Mouse (Mus musculus): ENCODE results near the gene Pfas. TPM values are rescaled to one million over a fixed set of nuclear protein-coding genes. Genes with fewer than 3 reads are reported as not detected.

The Pfas gene
- total RNA-seq, 2 experiments from 2014 or later: 27.5 to 27.8 TPM

DNA sequence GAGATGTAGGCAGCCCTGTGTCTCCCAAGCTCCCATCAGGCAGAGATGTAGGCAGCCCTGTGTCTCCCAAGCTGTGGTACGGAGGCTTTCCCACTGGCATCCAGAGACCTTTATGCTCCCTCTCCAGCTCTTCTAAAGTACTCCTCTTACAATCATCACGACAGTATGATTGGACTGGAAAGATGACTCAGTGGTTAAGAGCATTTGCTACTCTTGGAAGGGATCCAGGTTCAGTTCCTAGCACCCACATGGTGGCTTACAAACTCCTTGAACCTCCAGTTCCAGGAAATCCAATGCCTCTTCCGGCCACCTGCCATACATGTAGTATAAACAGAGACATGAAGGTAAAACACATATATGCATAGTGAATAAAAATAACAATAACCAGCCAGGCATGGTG, 46.7 kb downstream of the Pfas start:
- H3K4me3 ChIP-seq: no peak overlapping the region
- DNase-seq (ENCODE audit: low spot score in 2 of 2): no peak
- no peak for TF ChIP-seq CTCF (conservative IDR thresholded peaks at IDR 0.05)
- no peak overlapping the region for H3K27ac ChIP-seq

- Histone ChIP-seq H3K27ac (no peak overlapping the region), H3K4me3 (no peak overlapping the region)
- no peak for TF ChIP-seq CTCF (conservative IDR thresholded peaks at IDR 0.05)
- no peak for DNase-seq (ENCODE audit: low spot score in 2 of 2)
Observed at GRCm38 (mm10) chr11:68957971-68958370, 50.3 kb downstream of the Pfas start.

DNA sequence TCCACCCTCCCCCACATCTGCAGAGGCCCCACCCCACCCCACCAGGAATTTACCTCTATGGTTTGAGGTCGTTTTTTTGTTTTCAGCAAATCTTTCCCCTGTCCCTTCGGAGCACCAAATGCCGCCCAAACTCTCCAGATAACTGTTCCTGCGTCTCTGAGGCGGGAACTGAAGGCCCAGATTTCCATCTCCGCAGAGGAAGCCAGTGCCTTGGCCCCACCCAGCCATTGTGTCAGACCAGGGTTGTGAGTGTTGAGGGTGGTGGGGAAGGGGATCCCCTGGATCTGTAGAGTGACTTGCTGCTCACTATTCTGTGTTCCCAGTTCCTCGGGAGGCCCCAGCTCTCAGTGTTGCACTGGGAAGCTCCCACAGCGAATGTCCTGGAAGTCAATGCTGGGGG, 51.0 kb downstream of the Pfas start, which contains the start of gene Arhgef15:
Arhgef15 (minus strand) TSS at position 173 of the 400 bp plus-strand sequence.
- DNase-seq (ENCODE audit: low spot score in 2 of 2): no peak
- Histone ChIP-seq H3K4me3 (peak within 1 kb of the TSS; percentile 2), H3K27ac (peak within 1 kb of the TSS; percentile 61)
- no peak for TF ChIP-seq CTCF (conservative IDR thresholded peaks at IDR 0.05)

GRCm38 (mm10) chr11:68956697-68957096, 51.6 kb downstream of the Pfas start:
- no peak for TF ChIP-seq CTCF (conservative IDR thresholded peaks at IDR 0.05)
- DNase-seq (ENCODE audit: low spot score in 2 of 2): no peak
- Histone ChIP-seq H3K4me3 (peak overlapping the region; percentile 2), H3K27ac (peak overlapping the region; percentile 61)

DNA sequence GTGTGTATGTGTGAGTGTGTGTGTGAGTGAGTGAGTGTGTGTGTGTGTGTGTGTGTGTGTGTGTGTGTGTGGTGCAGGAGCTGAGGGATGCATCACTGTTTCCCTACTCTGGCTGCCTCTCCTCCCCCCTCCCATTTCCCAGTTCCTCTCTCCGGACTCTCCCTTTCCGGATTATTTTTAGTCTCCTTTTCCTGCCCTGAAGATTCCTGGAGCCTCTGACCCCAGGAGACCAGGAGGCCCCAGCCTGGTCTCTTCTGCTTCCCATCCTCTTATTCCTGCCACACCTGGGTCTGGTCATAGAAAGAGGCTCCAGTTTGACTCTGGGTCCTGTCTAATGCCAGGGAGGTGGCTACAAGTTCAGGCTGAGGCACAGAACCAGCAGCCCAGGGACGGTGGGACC, 52.2 kb downstream of the Pfas start:
- H3K4me3 ChIP-seq: peak overlapping the region; percentile 2; the same call in 1 of the 2 replicates
- TF ChIP-seq CTCF (conservative IDR thresholded peaks at IDR 0.05): no peak
- peak overlapping the region; percentile 61; the same call in 1 of the 2 replicates for H3K27ac ChIP-seq
- no peak for DNase-seq (ENCODE audit: low spot score in 2 of 2)

DNA sequence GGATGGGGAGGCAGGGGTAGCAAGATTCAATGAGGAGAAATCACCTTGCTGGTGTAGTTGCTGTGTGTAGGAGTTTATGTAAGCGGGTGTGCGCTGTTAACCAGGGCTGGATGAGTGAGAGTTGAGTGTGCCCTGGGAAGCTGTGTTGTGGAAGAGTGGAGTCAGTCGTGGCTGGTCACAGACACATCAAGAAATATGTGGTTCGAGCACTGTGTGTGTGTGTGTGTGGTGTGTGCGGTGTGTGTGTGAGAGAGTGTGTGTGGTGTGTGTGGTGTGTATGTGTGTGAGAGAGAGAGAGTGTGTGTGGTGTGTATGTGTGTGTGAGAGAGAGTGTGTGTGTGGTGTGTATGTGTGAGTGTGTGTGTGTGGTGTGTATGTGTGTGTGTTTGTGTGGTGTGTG, 52.8 kb downstream of the Pfas start:
- no peak for DNase-seq (ENCODE audit: low spot score in 2 of 2)
- TF ChIP-seq CTCF (conservative IDR thresholded peaks at IDR 0.05): no peak
- H3K4me3 ChIP-seq: no peak overlapping the region
- no peak overlapping the region for H3K27ac ChIP-seq

GRCm38 (mm10) chr11:68954408-68954807, 53.9 kb downstream of the Pfas start:
- TF ChIP-seq CTCF (conservative IDR thresholded peaks at IDR 0.05): no peak
- H3K27ac ChIP-seq: no peak overlapping the region

DNA sequence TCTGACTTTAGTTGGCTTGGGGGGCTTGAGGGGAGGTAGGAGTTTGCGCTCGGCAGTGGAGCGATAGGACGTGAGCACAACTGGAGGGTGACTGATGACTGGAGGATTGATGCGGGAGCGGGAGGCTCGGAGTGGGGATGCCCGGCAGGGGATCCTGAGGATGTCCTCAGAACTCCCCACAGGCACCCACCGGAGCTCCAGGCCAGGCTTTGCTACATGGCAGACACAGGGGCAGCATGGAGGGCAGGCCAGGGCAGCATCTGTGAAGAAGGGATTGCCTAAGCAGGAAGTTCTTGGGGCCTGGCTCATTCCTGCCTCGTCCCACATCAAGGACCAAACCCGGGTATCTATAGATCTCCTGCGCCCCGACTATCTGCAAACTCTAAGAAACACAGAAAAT, 54.4 kb downstream of the Pfas start:
- H3K27ac ChIP-seq: no peak overlapping the region
- no peak for TF ChIP-seq CTCF (conservative IDR thresholded peaks at IDR 0.05)
- H3K4me3 ChIP-seq: no peak overlapping the region; the same call in 1 of the 2 replicates
- DNase-seq (ENCODE audit: low spot score in 2 of 2): no peak

More at GRCm38 (mm10) chr11:68954408-68954807, 53.9 kb downstream of the Pfas start:
- DNase-seq (ENCODE audit: low spot score in 2 of 2): no peak
- H3K4me3 ChIP-seq: peak overlapping the region; percentile 47

DNA sequence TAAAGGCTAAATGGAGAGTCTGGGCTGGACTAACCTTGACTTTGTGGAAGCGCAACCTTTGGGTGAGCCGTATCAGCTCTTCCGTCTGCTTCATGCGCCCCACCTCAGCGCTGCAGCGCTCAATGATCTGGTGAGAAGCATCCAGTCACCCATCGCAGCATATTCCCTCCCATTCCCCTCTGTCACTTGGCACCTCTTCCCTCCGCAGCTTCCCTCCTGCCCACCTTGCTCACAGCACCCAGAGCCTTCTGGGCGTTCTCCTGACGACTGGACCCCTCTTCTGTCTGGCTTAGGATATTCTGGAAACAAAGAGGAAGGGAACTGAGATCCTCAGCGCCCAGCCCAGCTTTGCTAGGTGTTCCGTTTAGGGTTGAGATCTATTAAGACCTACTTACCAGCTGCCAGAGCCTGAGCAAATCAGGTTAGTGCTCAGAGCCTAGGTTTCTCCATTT, 60.7 kb downstream of the Pfas start:
- TF ChIP-seq CTCF (conservative IDR thresholded peaks at IDR 0.05): no peak
- H3K27ac ChIP-seq: peak overlapping the region; percentile 37
- peak in 1 of 2 experiments; percentile 46 for DNase-seq (ENCODE audit: low spot score in 2 of 2)
- peak overlapping the region; percentile 43 for H3K4me3 ChIP-seq

- Histone ChIP-seq H3K4me3 (peak overlapping the region; percentile 40; the same call in 1 of the 2 replicates), H3K27ac (peak overlapping the region; percentile 67; the same call in 1 of the 2 replicates)
- DNase-seq (ENCODE audit: low spot score in 2 of 2): no peak
- TF ChIP-seq CTCF (conservative IDR thresholded peaks at IDR 0.05): no peak
Observed at GRCm38 (mm10) chr11:68946806-68947440, 61.3 kb downstream of the Pfas start.

DNA sequence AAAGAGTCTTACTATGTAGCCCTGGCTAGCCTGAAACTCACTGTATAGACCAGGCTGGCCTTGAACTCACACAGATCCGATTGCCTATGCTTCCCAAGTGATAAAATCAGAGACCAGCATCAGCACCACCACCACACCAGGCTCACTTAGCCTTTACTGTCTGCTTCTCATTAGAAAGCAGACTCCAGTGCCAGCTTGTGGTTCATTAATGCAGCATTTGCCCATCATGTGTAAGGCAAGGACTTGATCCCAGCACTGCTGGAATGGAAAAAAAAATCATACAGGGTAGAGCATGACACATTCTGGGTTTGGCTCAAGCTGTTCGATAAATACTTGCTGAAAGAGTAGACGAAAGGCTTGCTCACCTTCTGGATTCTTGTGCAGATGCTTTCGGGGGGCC, 62.3 kb downstream of the Pfas start:
- Histone ChIP-seq H3K27ac (no peak overlapping the region), H3K4me3 (no peak overlapping the region)
- no peak for TF ChIP-seq CTCF (conservative IDR thresholded peaks at IDR 0.05)
- DNase-seq (ENCODE audit: low spot score in 2 of 2): no peak

GRCm38 (mm10) chr11:68945245-68945644, 63.0 kb downstream of the Pfas start:
- Histone ChIP-seq H3K4me3 (no peak overlapping the region), H3K27ac (no peak overlapping the region)
- DNase-seq (ENCODE audit: low spot score in 2 of 2): no peak

GRCm38 (mm10) chr11:68942731-68943130, 65.5 kb downstream of the Pfas start:
- no peak for TF ChIP-seq CTCF (conservative IDR thresholded peaks at IDR 0.05)
- no peak overlapping the region for H3K27ac ChIP-seq
- no peak overlapping the region for H3K4me3 ChIP-seq
- no peak for DNase-seq (ENCODE audit: low spot score in 2 of 2)

More at GRCm38 (mm10) chr11:68945245-68945644, 63.0 kb downstream of the Pfas start:
- no peak for TF ChIP-seq CTCF (conservative IDR thresholded peaks at IDR 0.05)

DNA sequence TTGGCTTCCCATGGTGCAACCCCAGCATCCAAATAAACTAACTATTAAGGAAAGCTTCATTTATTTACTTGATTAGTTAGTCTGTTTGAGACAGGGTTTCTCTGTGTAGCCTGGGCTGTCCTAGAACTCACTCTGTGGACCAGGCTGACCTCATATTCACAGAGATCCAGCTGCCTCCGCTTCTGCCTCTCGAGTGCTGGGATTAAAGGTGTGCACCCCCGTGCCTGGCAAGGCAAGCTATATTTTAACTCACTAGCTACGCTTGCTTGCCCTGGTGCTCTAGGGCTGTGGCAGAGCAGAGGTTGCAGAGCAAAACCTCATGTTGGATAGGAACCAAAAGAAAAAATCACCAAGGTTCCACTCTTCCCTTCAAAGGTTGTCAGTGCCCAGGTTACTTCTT, 67.7 kb downstream of the Pfas start:
- Histone ChIP-seq H3K4me3 (peak overlapping the region; percentile 64), H3K27ac (peak overlapping the region; percentile 91)
- DNase-seq (ENCODE audit: low spot score in 2 of 2): no peak
- no peak for TF ChIP-seq CTCF (conservative IDR thresholded peaks at IDR 0.05)
